8 mouse cellular contexts compared by ENCODE assay signal in the genomic region with DNA sequence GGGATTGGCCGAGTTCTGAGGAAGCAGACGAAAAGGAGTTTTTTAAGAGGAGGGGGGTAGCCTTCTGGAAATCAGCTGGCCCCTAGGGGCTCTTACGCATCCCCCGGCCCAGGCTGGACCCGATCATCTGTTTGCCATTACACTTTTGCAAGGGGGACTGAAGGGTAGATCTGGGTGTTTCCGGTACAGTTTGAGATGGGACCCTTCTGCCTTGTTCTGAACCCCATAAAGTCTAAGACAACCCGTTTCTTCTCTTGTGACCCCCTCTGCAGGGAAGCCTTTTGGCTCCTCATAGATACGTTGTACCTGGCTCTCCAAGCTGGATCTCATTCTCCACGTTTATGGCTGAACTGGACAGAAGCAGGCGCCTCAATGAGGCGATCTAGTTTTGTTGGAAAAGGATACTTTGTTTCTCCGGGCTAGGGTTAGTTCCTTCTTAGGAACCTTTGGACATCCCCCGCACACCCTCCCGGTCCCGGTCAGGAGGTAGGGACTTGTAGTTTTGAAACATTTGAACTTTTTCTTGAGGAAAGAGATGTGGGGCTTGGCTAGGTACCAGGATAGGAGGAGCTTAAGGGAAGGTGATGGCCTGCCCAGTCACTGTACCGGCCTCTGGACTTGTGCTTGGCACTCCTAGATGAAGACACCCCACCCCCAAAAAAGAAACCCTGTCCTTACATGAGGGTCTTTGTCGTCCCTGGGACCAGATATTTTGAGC. TPM values are rescaled to one million over a fixed set of nuclear protein-coding genes. Genes with fewer than 3 reads are reported as not detected.
DNase-seq lines count a peak whose midpoint lies in the region; ATAC-seq lines count a peak whose summit lies in the region.

No protein-coding gene starts in this region.

- ATAC-seq in heart, embryonic 14.5 days (ENCODE audit: insufficient number of reproducible peaks, insufficient read depth, low FRiP score, low read depth) = no peak
- ATAC-seq in midbrain, embryonic 15.5 days (replicated peaks) = no peak

- peak overlapping the region; percentile 84 to 85 for H3K4me3 ChIP-seq in heart, embryonic 14.5 days (ENCODE audit: control insufficient read depth in 1 of 2, insufficient read depth in 1 of 2, low read depth in 1 of 2, low read length in 2 of 2)
- peak overlapping the region; percentile 88 for H3K4me3 ChIP-seq in midbrain, embryonic 15.5 days

- peak; percentile 72 for DNase-seq in cerebellum, adult 11-12 months
- no peak for DNase-seq in cerebellum, postnatal 4 days (ENCODE audit: low spot score in 2 of 2)
- peak; percentile 75 for DNase-seq in adipocyte (ENCODE audit: low spot score)
- peak; percentile 86 to 90 for DNase-seq in kidney, postnatal 25 days
- DNase-seq in layer of hippocampus, adult 9-10 months (ENCODE audit: low spot score) = no peak
- no peak for DNase-seq in frontal cortex, postnatal 10 days (ENCODE audit: low spot score in 2 of 2)

- no peaks in the 10 kb centered on the region for H3K27me3 ChIP-seq in heart, embryonic 14.5 days (ENCODE audit: control insufficient read depth, insufficient read depth, low read length)
- H3K27me3 ChIP-seq in midbrain, embryonic 15.5 days (replicated peaks) = no peaks in the 10 kb centered on the region

- peak overlapping the region; percentile 71 for H3K4me2 ChIP-seq in heart, embryonic 14.5 days (ENCODE audit: low read length)
- peak overlapping the region; percentile 76 for H3K4me2 ChIP-seq in midbrain, embryonic 15.5 days

- H3K9ac ChIP-seq in heart, embryonic 14.5 days (ENCODE audit: low read length) = peak overlapping the region; percentile 90
- peak overlapping the region; percentile 85 for H3K9ac ChIP-seq in midbrain, embryonic 15.5 days

- 3% methylated on average over 17 of the region's 17 CpGs for WGBS in heart, embryonic 14.5 days
- WGBS in midbrain, embryonic 15.5 days = 5% methylated on average over 17 of the region's 17 CpGs

- peaks cover 31 to 52% of the 10 kb centered on the region in 2 experiments for H3K4me1 ChIP-seq in heart, embryonic 14.5 days (ENCODE audit: control insufficient read depth in 2 of 2, insufficient read depth in 2 of 2, low read length in 2 of 2)
- peaks cover 54% of the 10 kb centered on the region for H3K4me1 ChIP-seq in midbrain, embryonic 15.5 days

- no peaks in the 10 kb centered on the region for H3K9me3 ChIP-seq in heart, embryonic 14.5 days (ENCODE audit: control insufficient read depth, low read length)
- H3K9me3 ChIP-seq in midbrain, embryonic 15.5 days = no peaks in the 10 kb centered on the region

- H3K27ac ChIP-seq in heart, embryonic 14.5 days (replicated peaks in 1 of 2; ENCODE audit: control insufficient read depth in 1 of 2, insufficient read depth in 1 of 2, low read depth in 2 of 2, low read length in 2 of 2) = peak overlapping the region; percentile 94 to 95
- peak overlapping the region; percentile 95 for H3K27ac ChIP-seq in midbrain, embryonic 15.5 days

- H3K36me3 ChIP-seq in heart, embryonic 14.5 days (ENCODE audit: control insufficient read depth, insufficient read depth, low read length) = no peaks in the 10 kb centered on the region
- no peaks in the 10 kb centered on the region for H3K36me3 ChIP-seq in midbrain, embryonic 15.5 days (replicated peaks)

RNA-seq across cellular contexts. Expression of gene Lasp1, which starts 2.0 kb away (rescaled TPM):
- polyA plus RNA-seq in heart, embryonic 14.5 days (2014; fragmentation: Nextera tagmentation; extraction: Ambion mirVana) = 26.5 and 28.1 TPM in 2 replicates
- polyA plus RNA-seq in midbrain, embryonic 15.5 days (2015; fragmentation: Nextera tagmentation; extraction: Ambion mirVana) = 198 and 199 TPM in 2 replicates

RNA-seq across cellular contexts. Expression of gene Rpl23, which starts 18.6 kb away (rescaled TPM):
- polyA plus RNA-seq in heart, embryonic 14.5 days (2014; fragmentation: Nextera tagmentation; extraction: Ambion mirVana) = 499 and 536 TPM in 2 replicates
- polyA plus RNA-seq in midbrain, embryonic 15.5 days (2015; fragmentation: Nextera tagmentation; extraction: Ambion mirVana) = 259 and 277 TPM in 2 replicates

RNA-seq across cellular contexts. Expression of gene 1700001P01Rik, which starts 25.1 kb away (rescaled TPM):
- polyA plus RNA-seq in heart, embryonic 14.5 days (2014; fragmentation: Nextera tagmentation; extraction: Ambion mirVana) = not detected in 2 replicates
- 0.50 and 1.1 TPM in 2 replicates for polyA plus RNA-seq in midbrain, embryonic 15.5 days (2015; fragmentation: Nextera tagmentation; extraction: Ambion mirVana)

RNA-seq across cellular contexts. Expression of gene Cwc25, which starts 34.5 kb away (rescaled TPM):
- 9.0 and 9.8 TPM in 2 replicates for polyA plus RNA-seq in heart, embryonic 14.5 days (2014; fragmentation: Nextera tagmentation; extraction: Ambion mirVana)
- 16.2 and 17.6 TPM in 2 replicates for polyA plus RNA-seq in midbrain, embryonic 15.5 days (2015; fragmentation: Nextera tagmentation; extraction: Ambion mirVana)

RNA-seq across cellular contexts. Expression of gene B230217C12Rik, which starts 39.7 kb away (rescaled TPM):
- 4.2 and 5.5 TPM in 2 replicates for polyA plus RNA-seq in heart, embryonic 14.5 days (2014; fragmentation: Nextera tagmentation; extraction: Ambion mirVana)
- 33.3 and 33.8 TPM in 2 replicates for polyA plus RNA-seq in midbrain, embryonic 15.5 days (2015; fragmentation: Nextera tagmentation; extraction: Ambion mirVana)

Comparison
In these comparisons a context has a peak if more than half of its experiments do, and no peak if none do; other contexts are left out.
1. DNase-seq: peak in cerebellum, adult 11-12 months (single experiment), adipocyte (single experiment) and kidney, postnatal 25 days (2 of 2); none in cerebellum, postnatal 4 days (0 of 2), layer of hippocampus, adult 9-10 months (single experiment) and frontal cortex, postnatal 10 days (0 of 2).